Mouse (Mus musculus) cerebellum, adult 8-10 months (tissue): Measurements from ENCODE around the gene Ppp1r3g.
"Not testable (repeated sequence)": the region's sequence is repeated elsewhere in the genome, so short reads cannot be mapped to it uniquely, and the experiment has no call there.

Experiments used
- DNase-seq: peaks from one replicate; pipeline ENCODE4 v3.0.0; 2022

The Ppp1r3g gene

DNA sequence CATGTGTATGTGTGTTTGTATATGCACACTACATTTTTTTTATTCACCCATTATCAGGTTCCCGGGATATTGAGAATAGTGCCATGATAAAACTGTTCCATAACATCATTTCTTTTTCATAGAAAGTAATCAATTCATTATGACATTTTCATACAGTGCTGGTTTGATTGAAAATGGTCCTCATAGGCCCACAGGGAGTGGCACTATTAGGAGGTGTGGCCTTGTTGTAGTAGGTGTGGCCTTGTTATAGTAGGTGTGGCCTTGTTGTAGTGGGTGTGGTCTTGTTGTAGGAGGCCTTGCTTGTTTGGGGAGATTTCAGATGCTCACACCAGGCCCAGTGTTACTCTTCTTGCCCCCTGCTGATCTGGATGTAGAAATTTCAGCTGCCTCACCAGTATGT, at the start of gene Ppp1r3g:
Ppp1r3g (plus strand) TSS at position 301 of the 400 bp plus-strand sequence.
- no peak for DNase-seq

DNA sequence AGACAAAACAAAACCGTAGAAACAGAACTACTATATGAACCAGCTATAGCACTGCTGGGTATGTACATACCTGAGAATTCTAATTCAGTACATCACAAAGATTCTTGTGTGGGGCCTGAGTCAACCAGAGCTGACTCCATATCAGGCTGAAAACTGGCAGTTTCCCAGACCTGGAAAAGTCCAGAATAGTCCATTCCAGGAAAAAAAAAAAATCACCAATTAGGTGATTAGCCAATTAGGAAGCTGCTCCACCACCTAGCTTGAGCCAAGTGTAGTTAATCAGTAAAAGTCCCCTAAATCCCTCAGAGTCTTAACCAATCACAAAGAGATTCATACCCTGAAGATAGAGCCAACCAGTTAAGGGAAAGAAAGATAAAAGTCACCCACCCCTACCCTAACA, 47.2 kb upstream of the Ppp1r3g start:
- DNase-seq = no peak

DNA sequence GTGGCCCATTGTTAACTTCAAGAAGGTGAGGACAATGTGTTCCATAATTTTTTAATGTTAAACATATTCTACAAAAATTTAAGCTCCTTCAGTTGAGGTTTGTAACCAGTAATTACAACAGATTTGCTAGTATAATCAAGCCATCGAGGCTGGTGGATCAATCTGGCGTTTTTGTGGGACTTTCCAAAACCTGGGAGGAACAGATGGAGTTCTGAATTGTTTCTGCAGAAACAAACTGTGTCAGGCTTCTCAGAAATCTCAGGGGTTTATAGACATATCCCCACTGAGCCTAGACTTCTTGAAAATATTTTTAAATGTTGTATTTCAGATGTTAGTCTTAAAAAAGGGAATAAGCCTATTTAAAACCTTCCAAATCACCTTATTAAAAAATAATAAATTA, 20.6 kb upstream of the Ppp1r3g start:
- DNase-seq = no peak

DNA sequence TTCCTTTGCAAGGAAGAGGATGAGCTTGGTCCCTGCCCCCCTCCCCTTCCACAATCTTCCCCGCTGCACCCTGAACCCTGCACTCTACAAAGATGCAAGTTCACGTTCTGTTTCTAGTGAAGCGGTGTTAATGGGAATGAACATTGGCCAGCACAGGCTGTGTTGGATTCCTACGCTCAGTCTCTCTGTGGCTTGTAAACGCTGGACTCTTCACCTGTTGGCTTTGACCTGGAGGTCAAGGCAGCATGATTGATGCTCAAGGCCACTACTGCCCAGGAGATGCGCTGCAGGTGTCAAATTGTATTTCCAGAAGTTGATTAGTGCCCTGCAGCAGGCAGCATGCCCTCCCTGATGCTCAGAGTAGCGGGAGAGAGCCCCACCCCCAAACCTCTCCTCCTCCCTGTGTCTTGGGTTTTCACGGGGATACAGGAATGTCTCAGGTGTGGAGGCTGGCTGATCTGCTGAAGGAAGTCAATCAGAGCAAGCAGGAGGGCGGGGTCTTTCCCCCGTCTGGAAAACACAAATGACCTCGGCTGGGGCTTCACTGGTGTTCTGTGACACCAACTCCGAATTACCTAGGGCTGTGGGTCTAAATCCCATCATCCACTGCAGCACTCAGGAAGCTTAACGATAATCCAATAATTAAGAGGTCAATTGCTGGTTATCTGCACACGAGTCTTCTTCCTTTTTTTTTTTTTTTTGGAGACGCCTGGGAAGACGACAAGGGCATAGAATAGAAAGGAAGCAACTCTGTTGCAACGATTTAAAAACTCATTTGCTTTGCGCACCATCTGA, 18.6 kb upstream of the Ppp1r3g start:
- DNase-seq = no peak

DNA sequence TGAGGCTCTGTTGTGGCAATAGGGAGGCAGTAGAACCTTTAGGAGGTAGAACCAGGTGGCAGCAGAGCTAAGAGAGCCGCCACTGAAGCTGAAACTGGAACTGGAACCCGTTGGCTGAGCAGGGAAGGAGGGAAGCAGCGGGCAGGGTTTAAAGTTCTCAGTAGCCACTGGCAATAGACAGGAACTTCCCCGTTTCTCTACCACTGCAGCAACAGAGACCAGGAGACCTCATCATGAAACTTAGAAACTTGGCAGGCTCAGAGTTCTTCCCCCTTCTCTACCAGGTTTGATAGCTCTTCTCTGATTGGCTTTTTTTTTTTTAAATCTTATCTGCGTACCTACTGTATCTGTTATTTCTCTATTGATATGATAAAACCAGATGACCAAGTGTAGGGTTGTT, 17.7 kb upstream of the Ppp1r3g start:
- no peak for DNase-seq

DNA sequence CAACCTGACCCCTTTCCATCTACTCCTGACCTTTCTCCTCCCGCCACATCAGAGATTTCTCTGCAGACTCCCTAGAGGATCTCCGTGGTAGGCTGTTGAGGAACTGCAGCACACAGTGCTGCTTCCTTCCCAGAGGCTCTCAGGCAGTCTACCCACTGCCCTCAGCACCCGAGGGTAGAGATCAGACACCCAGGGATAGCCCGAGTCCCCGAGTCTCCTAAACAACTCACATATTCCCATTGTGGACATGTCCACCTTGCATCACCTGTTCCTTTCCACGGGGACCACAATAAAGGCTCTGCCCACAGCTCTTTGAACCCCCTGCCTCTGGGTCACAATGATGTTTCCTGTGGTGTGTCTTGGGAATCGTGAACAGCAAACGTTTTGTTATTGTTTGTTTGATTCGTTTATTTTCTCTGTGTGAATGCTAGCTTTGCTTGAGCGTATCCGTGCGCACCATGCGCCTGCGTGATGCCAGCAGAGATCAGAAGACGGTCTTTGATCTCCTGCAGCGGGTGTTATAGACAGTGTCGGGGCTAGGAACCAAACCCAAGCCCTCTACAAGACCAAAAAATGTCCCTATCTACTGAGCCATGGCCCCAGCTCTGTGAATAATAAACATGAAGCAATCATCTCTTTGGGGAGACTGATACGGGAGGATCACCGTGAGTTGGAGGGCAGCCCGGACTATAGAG, 11.8 kb upstream of the Ppp1r3g start:
- DNase-seq = no peak

DNA sequence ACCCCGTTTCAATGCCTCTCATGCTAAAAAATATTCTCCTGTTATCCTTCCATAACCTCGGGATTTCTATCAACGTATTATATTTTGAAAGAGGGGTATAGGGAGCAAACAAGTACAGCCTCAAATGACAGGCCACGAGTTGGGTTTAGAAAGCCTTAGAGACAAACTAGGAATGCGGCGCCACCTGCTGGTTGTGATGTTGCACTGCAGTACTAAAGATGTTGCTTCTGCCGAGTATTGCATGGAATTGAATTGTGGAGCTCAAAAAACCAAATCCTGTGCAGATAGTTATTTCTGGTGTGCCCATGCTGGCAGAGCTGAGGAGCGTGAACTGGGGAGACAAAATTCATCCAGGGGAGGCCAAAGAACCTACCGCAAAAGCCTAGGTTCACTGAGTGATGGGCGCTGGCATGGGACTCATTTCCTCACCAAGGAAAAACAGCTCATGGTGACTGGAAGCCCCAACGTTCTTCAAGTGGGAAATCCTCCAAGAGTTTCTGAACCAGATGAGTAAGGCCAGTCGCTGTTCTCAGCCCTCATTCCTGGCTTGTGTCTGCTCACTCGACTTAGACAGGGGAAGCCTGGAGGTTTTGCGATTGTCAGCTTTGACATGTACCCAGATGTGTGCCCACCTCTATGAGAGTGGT, 11.2 kb upstream of the Ppp1r3g start:
- DNase-seq = peak; percentile 72

DNA sequence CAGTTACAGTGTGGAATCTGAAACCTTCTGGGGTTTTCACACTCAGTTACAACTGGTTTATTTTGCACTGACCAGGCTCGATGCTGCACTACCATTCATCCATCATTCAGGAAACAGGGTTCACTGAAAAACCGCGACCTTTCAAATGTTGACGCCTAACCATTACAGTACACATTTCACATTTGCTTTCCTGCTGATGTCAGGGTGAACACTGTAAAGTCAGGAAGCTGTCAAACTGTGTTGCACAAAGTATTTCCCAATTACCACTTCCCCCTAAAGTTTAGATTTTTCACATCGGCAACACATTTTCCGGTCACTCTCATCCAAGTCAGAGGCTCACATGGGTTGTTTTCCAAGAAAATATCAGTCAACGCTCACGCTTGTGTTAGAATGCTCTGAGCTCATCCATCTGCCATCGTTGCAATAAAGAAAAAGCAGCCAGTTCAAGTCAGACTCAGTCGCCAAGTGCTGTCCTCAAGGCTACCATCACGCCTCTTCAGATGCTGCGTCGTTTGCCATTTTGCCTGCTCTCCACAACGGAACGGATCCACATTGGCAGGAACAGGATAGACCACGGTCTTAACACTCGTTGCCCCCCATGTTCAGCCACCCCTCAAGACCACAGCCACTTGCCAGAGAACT, 8.7 kb upstream of the Ppp1r3g start:
- no peak for DNase-seq

DNA sequence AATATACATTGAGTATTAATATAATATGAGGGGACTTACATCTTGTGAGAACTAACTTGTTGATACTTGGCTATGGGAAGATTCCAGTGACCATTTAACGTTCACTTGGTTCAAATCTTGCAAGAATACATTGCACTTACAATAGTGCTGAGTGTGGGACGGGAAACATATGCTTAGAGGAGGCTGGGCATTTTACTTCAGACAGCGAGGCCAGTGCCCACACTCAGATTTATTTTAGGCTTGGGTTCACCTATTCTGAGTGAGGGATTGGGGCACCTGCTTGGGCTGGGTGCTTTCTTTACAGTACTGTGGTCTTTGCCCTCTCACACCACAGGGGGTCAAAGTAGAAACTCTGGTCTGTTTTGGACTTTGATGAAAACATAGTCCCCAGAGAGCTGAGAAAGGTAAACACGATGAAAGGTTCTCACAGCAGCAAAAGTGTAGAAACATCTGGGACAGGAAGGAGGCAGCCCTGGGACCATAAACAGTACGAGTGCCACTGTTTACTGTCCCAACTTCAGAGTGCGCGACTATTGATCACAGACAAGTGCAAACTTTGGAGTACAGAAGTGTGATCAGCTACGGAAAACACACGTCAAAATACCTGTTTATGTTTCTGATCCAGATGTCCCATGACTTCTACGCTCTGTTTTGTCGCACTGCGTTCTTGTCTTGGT, 890 bp downstream of the Ppp1r3g start:
- no peak for DNase-seq

DNA sequence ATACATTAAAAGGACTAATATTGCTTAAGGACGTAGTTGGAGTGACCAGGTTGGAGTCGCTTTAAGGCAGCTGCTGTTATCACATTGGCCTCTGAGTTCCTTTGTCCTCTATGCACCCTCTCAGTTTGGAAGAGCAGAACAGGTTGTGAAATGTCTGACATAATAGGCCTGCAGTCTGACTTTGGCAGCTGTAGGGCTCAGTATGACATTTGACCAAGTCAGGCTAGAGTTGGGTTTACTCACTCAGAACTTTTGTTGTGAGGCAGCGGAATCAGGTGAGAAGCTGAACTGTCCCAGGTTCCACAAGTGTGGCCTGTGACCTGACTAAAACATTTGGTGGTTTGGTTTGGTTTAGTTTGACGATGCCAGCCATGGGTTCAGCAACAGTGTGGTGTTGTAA, 4.9 kb downstream of the Ppp1r3g start:
- no peak for DNase-seq

DNA sequence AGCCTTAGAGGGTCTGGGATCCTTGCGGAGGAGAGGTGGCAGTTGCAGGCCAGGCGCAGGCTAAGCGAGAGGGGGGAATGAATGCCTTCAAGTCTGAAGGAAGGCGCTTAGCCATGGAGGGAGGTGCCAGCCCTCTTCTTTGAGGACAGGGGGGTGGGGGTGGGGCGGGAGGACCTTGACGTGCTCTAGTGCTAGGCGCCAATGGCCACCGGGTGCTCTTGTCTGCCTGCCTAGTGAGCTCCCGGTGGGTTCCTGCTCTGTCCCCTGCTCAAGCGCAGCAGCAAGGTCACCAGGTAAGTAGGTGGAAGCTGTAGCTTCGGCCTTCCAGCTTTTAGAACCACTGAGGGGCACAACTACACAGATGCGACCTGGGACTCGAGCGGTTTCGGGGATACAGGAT, 9.1 kb downstream of the Ppp1r3g start:
- DNase-seq = no peak

DNA sequence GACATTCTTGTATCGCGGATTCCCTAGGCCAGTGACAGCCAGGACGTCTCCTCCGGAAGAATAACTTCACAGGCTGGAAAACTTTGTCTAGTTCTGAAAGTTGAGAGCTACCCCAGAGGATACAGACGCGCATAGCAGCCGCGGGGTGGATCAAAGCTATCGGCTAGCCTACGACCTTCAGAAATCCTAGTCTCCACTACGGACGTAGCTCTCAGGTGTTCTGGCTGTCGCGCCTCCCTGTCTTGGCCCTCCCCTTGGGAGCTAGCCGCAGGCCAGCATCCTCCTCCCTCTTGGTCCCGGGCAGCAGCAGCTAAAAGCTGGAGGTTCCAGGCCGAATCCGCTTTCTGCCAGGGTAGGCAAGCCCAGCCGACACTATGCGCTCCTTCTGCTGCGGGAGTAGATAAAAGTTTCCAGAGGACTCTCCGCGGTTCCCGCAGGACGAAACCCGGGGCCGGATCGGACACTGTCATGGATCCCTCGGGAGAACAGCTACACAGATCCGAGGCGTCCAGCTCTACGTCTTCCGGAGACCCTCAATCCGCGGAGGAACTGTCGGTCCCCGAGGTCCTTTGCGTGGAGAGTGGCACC, 9.6 kb downstream of the Ppp1r3g start:
- no peak for DNase-seq

DNA sequence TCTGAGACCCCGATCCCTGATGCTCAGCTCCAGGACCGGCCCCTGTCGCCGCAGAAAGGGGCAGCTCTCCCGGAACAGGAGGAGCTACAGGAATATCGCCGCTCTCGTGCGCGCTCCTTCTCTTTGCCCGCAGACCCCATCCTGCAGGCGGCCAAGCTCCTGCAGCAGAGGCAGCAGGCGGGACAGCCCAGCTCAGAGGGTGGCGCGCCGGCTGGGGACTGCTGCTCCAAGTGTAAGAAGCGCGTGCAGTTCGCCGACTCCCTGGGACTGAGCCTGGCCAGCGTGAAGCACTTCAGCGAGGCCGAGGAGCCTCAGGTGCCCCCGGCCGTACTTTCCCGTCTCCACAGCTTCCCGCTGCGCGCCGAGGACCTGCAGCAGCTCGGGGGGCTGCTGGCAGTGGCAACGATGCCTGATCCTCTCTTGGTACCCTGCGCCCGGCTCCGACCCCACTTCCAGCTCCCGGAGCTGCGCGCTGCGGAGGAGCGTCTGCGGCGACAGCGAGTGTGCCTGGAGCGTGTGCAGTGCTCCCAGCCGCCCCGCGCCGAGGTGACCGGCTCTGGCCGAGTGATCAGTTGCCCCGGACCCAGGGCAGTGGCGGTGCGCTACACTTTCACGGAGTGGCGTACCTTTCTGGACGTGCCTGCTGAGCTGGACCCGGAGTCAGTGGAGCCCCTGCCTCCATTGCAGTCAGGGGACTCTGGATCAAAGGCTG, 10.2 kb downstream of the Ppp1r3g start:
- DNase-seq = no peak

DNA sequence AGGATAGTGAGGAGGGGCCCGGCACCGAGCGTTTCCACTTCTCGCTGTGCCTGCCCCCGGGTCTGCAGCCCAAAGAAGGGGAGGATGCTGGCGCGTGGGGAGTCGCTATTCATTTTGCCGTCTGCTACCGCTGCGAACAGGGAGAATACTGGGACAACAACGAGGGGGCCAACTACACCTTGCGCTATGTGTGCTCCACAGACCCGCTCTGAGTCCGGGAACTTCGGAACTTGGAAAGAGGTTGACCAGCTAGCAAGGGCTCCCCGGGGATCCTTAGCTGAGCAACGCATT, 10.7 kb downstream of the Ppp1r3g start:
- DNase-seq = no peak

DNA sequence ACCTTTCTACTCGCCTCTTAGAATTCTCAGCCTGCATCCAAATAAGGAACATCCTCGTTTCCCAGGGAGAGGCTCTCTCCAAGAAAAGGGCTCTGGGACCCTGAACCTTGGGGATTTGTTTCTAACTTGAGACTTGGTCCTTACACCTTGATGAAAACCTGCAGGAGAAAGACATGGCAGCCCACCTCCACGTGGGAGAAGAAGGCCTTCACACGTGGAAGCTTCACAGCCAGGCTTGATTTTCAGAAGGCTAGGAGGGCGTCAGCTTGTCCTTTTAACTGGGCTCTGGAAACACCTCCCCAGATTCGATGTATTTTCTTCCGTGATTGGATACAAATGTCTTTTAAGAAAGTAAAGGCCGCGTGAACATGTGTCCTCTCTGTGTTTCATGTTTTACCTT, 11.2 kb downstream of the Ppp1r3g start:
- DNase-seq = no peak

DNA sequence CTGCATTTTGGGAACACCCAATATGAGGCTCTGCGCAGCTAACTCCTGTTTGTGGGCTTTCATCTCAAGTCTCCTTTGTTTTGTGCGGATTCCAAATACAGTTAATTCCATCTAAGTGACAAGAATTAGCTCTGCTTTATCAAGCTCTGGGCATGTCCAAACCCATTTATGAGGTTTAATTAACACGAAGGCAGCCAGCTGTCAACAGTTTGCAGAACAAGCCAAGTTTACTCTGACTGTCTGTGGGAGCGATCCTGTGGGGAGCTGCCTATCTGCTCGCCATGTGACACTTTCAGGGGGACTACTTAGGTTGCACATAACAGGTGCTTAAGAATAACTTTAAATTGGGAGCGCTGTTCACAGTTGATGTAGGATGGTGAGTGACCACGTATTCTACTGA, 18.3 kb downstream of the Ppp1r3g start:
- DNase-seq = no peak

DNA sequence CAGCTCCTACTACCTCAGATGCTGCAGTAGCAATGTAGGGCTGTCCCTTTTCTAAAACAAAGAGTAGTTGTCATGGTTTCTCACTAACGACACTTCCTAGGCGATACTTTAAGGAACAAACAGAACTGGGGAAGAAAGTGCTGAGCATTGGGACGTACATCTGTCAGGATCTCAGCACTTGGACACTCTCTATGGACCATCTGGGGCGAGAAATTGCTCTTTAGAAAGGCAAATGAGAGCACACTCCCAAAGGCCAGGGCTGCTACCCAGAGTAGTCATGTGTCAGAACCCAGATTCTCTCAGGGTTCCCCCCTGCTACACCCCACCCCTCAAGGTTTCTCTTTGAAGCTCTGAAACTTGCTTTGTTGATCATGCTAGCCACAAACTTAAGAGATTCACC, 21.8 kb downstream of the Ppp1r3g start:
- DNase-seq = no peak

DNA sequence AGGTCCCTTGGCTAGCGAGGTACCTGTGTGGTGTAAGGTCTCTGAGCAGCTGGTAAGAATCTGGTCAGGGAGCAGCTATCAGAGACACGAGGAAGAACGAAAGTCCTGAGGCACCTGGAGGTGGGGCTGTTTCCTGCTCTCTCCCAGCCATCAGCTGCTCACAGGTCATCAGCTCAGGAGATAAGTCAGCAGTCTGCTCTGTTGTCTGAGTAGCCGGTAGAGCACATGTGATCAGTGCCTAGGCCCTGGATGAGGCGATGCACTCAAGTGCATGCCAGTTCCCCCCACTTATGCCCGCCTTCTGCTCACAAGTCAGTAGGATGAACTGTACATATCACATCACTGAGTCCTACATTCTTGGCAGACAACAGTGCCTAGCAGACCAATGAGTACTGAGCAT, 24.3 kb downstream of the Ppp1r3g start:
- no peak for DNase-seq

DNA sequence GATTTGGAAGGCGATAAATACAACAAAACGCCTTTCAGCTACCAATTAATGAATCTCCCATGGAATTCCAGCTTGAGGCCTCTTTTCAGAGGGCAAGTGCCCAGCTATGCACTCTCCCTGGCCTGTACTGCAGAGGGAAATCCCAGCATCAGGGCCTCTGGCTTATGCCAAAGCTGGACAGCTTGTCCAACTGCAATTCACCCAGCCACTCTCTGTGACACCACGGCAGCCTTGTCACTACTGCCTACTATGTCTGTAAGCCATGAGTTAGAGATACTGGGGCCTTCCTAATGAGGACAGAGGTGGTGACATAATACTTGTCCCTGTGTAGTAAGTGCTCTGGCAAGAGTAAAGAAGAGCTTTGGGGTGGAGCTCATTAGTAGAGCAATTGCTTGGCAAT, 30.7 kb downstream of the Ppp1r3g start:
- no peak for DNase-seq

DNA sequence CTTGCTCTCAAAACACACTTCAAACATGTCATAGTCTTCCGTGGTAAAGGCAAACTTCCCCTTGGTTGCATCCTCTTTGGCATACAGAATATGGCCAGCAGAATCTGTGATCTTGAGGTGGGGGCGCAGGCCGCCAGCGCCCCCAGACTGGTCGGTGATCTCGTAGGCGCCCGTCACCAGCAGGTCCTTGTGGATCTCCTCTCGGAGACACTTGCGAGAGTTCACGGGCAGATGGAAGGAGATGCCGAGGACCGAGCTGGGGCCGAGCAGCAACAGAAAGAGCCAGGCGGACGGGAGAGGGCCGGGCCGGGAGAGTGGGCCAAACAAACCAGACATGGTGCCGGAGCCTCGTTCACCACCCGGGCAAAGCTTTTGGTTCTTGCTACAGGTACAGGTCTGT, 32.5 kb downstream of the Ppp1r3g start:
- not testable (repeated sequence) for DNase-seq

DNA sequence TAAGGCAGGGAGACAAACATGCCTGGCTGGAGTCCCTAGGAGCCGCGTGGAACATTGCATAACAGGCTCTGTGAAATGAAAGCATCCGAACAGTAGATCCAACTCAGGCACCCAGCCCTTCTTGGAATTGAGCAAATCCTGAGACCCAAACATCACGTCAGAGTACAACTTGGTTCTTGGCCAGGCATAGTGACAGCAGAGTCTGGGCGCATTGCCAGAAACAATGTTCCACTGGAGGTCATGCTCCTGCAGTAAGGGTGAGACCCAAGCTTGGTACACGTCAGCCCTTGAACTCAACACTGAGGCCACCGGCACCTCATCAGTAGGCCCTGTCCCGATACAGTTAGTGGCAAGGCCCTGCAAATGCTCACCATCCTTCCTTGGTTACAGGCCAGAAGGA, 35.4 kb downstream of the Ppp1r3g start:
- peak; percentile 22 for DNase-seq

DNA sequence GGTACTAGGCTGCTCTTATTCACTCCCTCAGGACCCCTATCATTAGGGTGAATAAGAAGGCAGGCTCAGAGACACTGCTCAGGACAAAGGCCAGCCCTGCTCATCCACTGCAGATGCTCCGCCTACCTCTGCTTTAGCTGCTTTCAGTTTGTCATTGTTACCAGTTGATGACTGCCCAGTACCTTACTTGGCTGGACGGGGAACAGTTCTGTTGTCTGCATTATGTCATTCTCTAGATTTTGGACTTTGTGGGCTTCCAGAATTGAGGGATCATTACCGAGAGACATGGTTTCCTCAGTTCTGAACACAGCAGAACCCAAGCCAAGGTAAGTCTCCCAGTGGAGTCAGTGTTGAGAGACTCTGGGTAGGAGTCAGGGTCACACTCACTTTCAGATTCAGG, 36.6 kb downstream of the Ppp1r3g start:
- no peak for DNase-seq
